Comparison of ENCODE assay signal across 25 mouse cellular contexts in the genomic region with DNA sequence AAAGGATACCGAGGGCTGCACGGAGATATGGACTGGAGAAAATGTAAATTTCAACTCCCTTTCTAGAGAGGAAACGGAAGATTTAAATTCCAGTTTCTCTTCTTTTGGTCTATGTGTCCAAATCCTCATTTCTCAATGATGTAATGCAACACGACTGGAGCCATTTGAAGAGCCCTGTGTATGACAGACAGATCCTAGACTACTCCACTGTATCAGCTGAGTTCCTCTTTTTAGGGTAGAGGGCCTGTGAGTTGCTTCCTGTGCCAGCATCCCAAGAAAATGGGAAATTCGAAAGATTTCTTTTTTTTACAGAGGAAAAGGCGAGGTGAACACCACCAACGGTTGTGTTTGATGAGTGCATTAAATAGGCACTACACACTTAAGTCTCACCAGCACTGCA.
DNase-seq lines count a peak whose midpoint lies in the region; ATAC-seq lines count a peak whose summit lies in the region.
"Had no signal": no experiment of that assay in that cellular context is flagged by ENCODE, and none has a peak within 500 bp of the region (broad histone marks: within the 10 kb centered on the region; RNA-seq: fewer than 3 reads in every experiment).

No protein-coding gene starts in this region.

- 89% methylated on average over 7 of the region's 7 CpGs for WGBS in midbrain, embryonic 11.5 days
- WGBS in midbrain, embryonic 15.5 days = 93% methylated on average over 7 of the region's 7 CpGs
- 88% methylated on average over 7 of the region's 7 CpGs for WGBS in embryonic facial prominence, embryonic 10.5 days

- ATAC-seq in midbrain, embryonic 11.5 days (ENCODE audit: low FRiP score) = no peak
- no peak for ATAC-seq in midbrain, embryonic 15.5 days (replicated peaks)
- ATAC-seq in megakaryocyte, adult 5-6 weeks (ENCODE audit: poor library complexity, severe bottlenecking) = peak; percentile 83
- ATAC-seq: CD4-positive, CD25-positive, alpha-beta regulatory T cell, adult 4 months; forebrain, embryonic 14.5 days; forebrain, embryonic 16.5 days had no signal

- H3K4me1 ChIP-seq in midbrain, embryonic 11.5 days (ENCODE audit: control insufficient read depth, insufficient read depth, low read length) = no peaks in the 10 kb centered on the region
- no peaks in the 10 kb centered on the region for H3K4me1 ChIP-seq in midbrain, embryonic 15.5 days
- H3K4me1 ChIP-seq in embryonic facial prominence, embryonic 10.5 days = no peaks in the 10 kb centered on the region
- H3K4me1 ChIP-seq: embryonic facial prominence, embryonic 13.5 days; embryonic facial prominence, embryonic 15.5 days; forebrain, embryonic 12.5 days had no signal

- H3K4me2 ChIP-seq in midbrain, embryonic 11.5 days = no peak overlapping the region
- no peak overlapping the region for H3K4me2 ChIP-seq in midbrain, embryonic 15.5 days
- H3K4me2 ChIP-seq: embryonic facial prominence, embryonic 13.5 days; embryonic facial prominence, embryonic 15.5 days; forebrain, embryonic 12.5 days had no signal

- no peaks in the 10 kb centered on the region for H3K27me3 ChIP-seq in midbrain, embryonic 11.5 days (ENCODE audit: control insufficient read depth, insufficient read depth, low read length)
- H3K27me3 ChIP-seq in midbrain, embryonic 15.5 days (replicated peaks) = no peaks in the 10 kb centered on the region
- no peaks in the 10 kb centered on the region for H3K27me3 ChIP-seq in embryonic facial prominence, embryonic 10.5 days (replicated peaks; ENCODE audit: low read depth, poor library complexity, severe bottlenecking)
- H3K27me3 ChIP-seq: CH12.LX; embryonic facial prominence, embryonic 13.5 days; embryonic facial prominence, embryonic 15.5 days; forebrain, embryonic 12.5 days had no signal

- H3K27ac ChIP-seq in midbrain, embryonic 11.5 days (ENCODE audit: low read depth, low read length) = no peak overlapping the region
- no peak overlapping the region for H3K27ac ChIP-seq in midbrain, embryonic 15.5 days
- H3K27ac ChIP-seq in embryonic facial prominence, embryonic 10.5 days (replicated peaks) = no peak overlapping the region
- H3K27ac ChIP-seq: embryonic facial prominence, embryonic 13.5 days; embryonic facial prominence, embryonic 15.5 days; forebrain, embryonic 10.5 days; forebrain, embryonic 12.5 days had no signal

- H3K9ac ChIP-seq in midbrain, embryonic 11.5 days (ENCODE audit: low read length) = no peak overlapping the region
- H3K9ac ChIP-seq in midbrain, embryonic 15.5 days = no peak overlapping the region
- H3K9ac ChIP-seq: embryonic facial prominence, embryonic 13.5 days; embryonic facial prominence, embryonic 15.5 days; forebrain, embryonic 12.5 days had no signal

- peak; percentile 19 for DNase-seq in midbrain, embryonic 11.5 days (ENCODE audit: low spot score, missing footprints)
- no peak for DNase-seq in spleen, postnatal 10 days (ENCODE audit: low spot score in 2 of 2)
- DNase-seq in embryonic facial prominence, embryonic 10.5 days (ENCODE audit: low spot score) = no peak
- DNase-seq: adrenal gland, adult 2 months; adrenal gland, postnatal 10 days; adrenal gland, postnatal 25 days; B cell, adult 2 months; cerebellum, adult 11 months; cerebellum, adult 18-20 months; cerebellum, adult 8-10 months; cerebellum, adult 9-11 months; cerebellum, postnatal 14 days; cerebellum, postnatal 36 days had no signal

- no peaks in the 10 kb centered on the region for H3K36me3 ChIP-seq in midbrain, embryonic 11.5 days (ENCODE audit: control insufficient read depth, insufficient read depth, low read length)
- no peaks in the 10 kb centered on the region for H3K36me3 ChIP-seq in midbrain, embryonic 15.5 days (replicated peaks)
- H3K36me3 ChIP-seq in embryonic facial prominence, embryonic 10.5 days (replicated peaks) = no peaks in the 10 kb centered on the region
- H3K36me3 ChIP-seq: embryonic facial prominence, embryonic 13.5 days; embryonic facial prominence, embryonic 15.5 days; forebrain, embryonic 10.5 days; forebrain, embryonic 12.5 days; G1E had no signal

- no peak overlapping the region for H3K4me3 ChIP-seq in midbrain, embryonic 11.5 days (ENCODE audit: low read depth, low read length)
- H3K4me3 ChIP-seq in midbrain, embryonic 15.5 days = no peak overlapping the region
- H3K4me3 ChIP-seq in embryonic facial prominence, embryonic 10.5 days = no peak overlapping the region
- H3K4me3 ChIP-seq: embryonic facial prominence, embryonic 13.5 days; embryonic facial prominence, embryonic 15.5 days; erythroblast, embryonic 14.5 days; forebrain, embryonic 10.5 days; forebrain, embryonic 12.5 days had no signal

- H3K9me3 ChIP-seq in midbrain, embryonic 11.5 days (ENCODE audit: control insufficient read depth, low read length) = no peaks in the 10 kb centered on the region
- no peaks in the 10 kb centered on the region for H3K9me3 ChIP-seq in midbrain, embryonic 15.5 days
- H3K9me3 ChIP-seq in embryonic facial prominence, embryonic 10.5 days = no peaks in the 10 kb centered on the region
- H3K9me3 ChIP-seq: embryonic facial prominence, embryonic 13.5 days; embryonic facial prominence, embryonic 15.5 days; forebrain, embryonic 10.5 days; forebrain, embryonic 12.5 days had no signal
